Mouse (Mus musculus): ENCODE measurements around the gene Nupr1. TPM values are rescaled to one million over a fixed set of nuclear protein-coding genes. Genes with fewer than 3 reads are reported as not detected.
A peak's percentile ranks its signal among the peaks of the same experiment; 100 is the strongest.

Gene Nupr1
- polyA plus RNA-seq, 1 experiment from 2014 or later = 12.4 TPM

GRCm38 (mm10) chr7:126629915-126630314 lies 746 bp downstream of the Nupr1 start:
- no peak overlapping the region for H3K4me2 ChIP-seq (replicated peaks)
- H3K9ac ChIP-seq = no peak overlapping the region
- H3K9me3 ChIP-seq (ENCODE audit: control insufficient read depth, low read length) = no peaks in the 10 kb centered on the region
- ATAC-seq (ENCODE audit: low FRiP score) = no peak
- H3K4me1 ChIP-seq (replicated peaks; ENCODE audit: control insufficient read depth, insufficient read depth, low read length) = no peaks in the 10 kb centered on the region
- DNase-seq (ENCODE audit: low spot score) = no peak
- no peaks in the 10 kb centered on the region for H3K27me3 ChIP-seq (ENCODE audit: control insufficient read depth, insufficient read depth, low read length)
- WGBS = 28% methylated on average over 3 of the region's 3 CpGs
- no peak overlapping the region for H3K27ac ChIP-seq
- no peak overlapping the region for H3K4me3 ChIP-seq (replicated peaks; ENCODE audit: low read length)
- no peaks in the 10 kb centered on the region for H3K36me3 ChIP-seq (replicated peaks; ENCODE audit: control insufficient read depth, insufficient read depth)

GRCm38 (mm10) chr7:126628111-126628510 lies 2.5 kb downstream of the Nupr1 start:
- Histone ChIP-seq H3K4me2 (replicated peaks) (no peak overlapping the region), H3K9me3 (ENCODE audit: control insufficient read depth, low read length) (no peaks in the 10 kb centered on the region), H3K9ac (no peak overlapping the region), H3K36me3 (replicated peaks; ENCODE audit: control insufficient read depth, insufficient read depth) (no peaks in the 10 kb centered on the region), H3K27me3 (ENCODE audit: control insufficient read depth, insufficient read depth, low read length) (no peaks in the 10 kb centered on the region), H3K4me1 (replicated peaks; ENCODE audit: control insufficient read depth, insufficient read depth, low read length) (no peaks in the 10 kb centered on the region), H3K4me3 (replicated peaks; ENCODE audit: low read length) (no peak overlapping the region), H3K27ac (no peak overlapping the region)
- DNase-seq (ENCODE audit: low spot score) = no peak
- 83% methylated on average over 6 of the region's 6 CpGs for WGBS
- ATAC-seq (ENCODE audit: low FRiP score) = no peak

DNA sequence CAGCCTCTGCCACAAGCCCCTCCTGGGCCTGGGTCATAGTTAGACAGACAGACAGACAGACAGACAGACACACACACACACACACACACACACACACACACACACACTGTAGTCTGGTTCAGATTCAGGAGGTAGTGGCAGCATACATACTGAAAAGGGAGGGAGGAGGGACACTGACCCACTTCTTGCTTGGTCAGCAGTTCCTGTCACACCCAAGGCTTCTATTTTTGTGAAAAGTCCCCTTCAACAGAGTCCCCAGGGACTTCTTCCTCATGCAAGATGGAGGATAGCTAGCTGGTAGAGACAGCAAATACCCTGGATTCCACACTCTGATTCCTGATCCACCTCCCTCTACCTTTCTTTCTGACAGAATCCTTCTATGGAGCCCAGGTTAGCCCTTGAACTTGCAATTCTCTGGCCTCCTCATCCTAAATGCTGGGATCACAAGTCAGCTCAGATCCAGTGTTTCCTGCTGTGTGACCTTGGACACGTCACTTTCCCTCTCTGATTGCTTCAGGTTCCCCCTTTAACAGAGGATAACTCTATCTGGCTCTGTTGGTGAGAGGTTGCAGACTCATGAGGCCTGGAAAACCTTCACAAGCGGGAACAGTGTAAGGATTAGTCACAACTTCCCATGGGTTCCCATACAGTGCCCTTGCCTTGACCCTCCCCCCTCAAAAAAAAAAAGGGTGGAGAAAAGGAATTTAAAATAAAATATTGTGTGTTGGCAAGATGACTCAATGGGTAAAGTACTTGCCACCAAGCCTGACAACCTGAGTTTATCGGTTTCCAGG lies 4.7 kb downstream of the Nupr1 start:
- ATAC-seq (ENCODE audit: low FRiP score) = no peak
- Histone ChIP-seq H3K27ac (no peak overlapping the region), H3K4me3 (replicated peaks; ENCODE audit: low read length) (no peak overlapping the region), H3K4me1 (replicated peaks; ENCODE audit: control insufficient read depth, insufficient read depth, low read length) (no peaks in the 10 kb centered on the region), H3K4me2 (replicated peaks) (no peak overlapping the region), H3K9ac (no peak overlapping the region), H3K9me3 (ENCODE audit: control insufficient read depth, low read length) (no peaks in the 10 kb centered on the region), H3K36me3 (replicated peaks; ENCODE audit: control insufficient read depth, insufficient read depth) (no peaks in the 10 kb centered on the region), H3K27me3 (ENCODE audit: control insufficient read depth, insufficient read depth, low read length) (no peaks in the 10 kb centered on the region)
- no peak for DNase-seq (ENCODE audit: low spot score)
- WGBS = 88% methylated on average over 3 of the region's 3 CpGs

- no peak overlapping the region for H3K4me3 ChIP-seq (replicated peaks; ENCODE audit: low read length)
- H3K4me2 ChIP-seq (replicated peaks) = no peak overlapping the region
- H3K27ac ChIP-seq = no peak overlapping the region
- WGBS = 60% methylated on average over 6 of the region's 6 CpGs
- no peaks in the 10 kb centered on the region for H3K27me3 ChIP-seq (ENCODE audit: control insufficient read depth, insufficient read depth, low read length)
- H3K36me3 ChIP-seq (replicated peaks; ENCODE audit: control insufficient read depth, insufficient read depth) = no peaks in the 10 kb centered on the region
- H3K9ac ChIP-seq = no peak overlapping the region
- H3K4me1 ChIP-seq (replicated peaks; ENCODE audit: control insufficient read depth, insufficient read depth, low read length) = no peaks in the 10 kb centered on the region
- no peak for ATAC-seq (ENCODE audit: low FRiP score)
- no peaks in the 10 kb centered on the region for H3K9me3 ChIP-seq (ENCODE audit: control insufficient read depth, low read length)
- peak; percentile 29 for DNase-seq (ENCODE audit: low spot score)
Measured at GRCm38 (mm10) chr7:126625369-126625768, 5.3 kb downstream of the Nupr1 start.

- Histone ChIP-seq H3K9ac (no peak overlapping the region), H3K9me3 (ENCODE audit: control insufficient read depth, low read length) (no peaks in the 10 kb centered on the region), H3K4me2 (replicated peaks) (no peak overlapping the region), H3K4me3 (replicated peaks; ENCODE audit: low read length) (no peak overlapping the region), H3K36me3 (replicated peaks; ENCODE audit: control insufficient read depth, insufficient read depth) (no peaks in the 10 kb centered on the region), H3K4me1 (replicated peaks; ENCODE audit: control insufficient read depth, insufficient read depth, low read length) (no peaks in the 10 kb centered on the region), H3K27me3 (ENCODE audit: control insufficient read depth, insufficient read depth, low read length) (no peaks in the 10 kb centered on the region), H3K27ac (no peak overlapping the region)
- DNase-seq (ENCODE audit: low spot score) (no peak), ATAC-seq (ENCODE audit: low FRiP score) (no peak)
- WGBS = 72% methylated on average over 16 of the region's 16 CpGs
Measured at GRCm38 (mm10) chr7:126624774-126625173, 5.9 kb downstream of the Nupr1 start.

DNA sequence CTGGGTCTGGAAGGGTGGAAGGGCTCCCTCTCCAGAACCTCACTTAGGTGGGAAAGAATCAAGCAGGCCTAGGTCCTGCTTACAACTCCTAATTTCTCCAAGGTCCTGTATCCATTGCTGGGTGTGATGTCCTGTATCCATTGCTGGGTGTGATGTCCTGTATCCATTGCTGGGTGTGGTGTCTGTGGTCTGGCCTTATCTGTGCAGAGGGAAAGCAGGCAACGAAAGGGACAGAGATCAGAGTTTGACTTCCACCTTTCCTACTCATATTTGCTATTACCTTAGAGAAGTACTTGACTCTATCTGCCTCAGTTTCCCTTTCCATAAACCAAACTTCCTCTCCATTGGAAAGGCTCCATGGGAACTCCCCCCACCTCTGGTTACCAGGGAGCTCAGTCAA lies 7.3 kb downstream of the Nupr1 start:
- H3K27me3 ChIP-seq (ENCODE audit: control insufficient read depth, insufficient read depth, low read length) = no peaks in the 10 kb centered on the region
- WGBS = 95% methylated on average over 1 of the region's 1 CpGs
- no peak overlapping the region for H3K9ac ChIP-seq
- H3K4me3 ChIP-seq (replicated peaks; ENCODE audit: low read length) = no peak overlapping the region
- DNase-seq (ENCODE audit: low spot score) (no peak), ATAC-seq (ENCODE audit: low FRiP score) (no peak)
- H3K4me2 ChIP-seq (replicated peaks) = no peak overlapping the region
- H3K9me3 ChIP-seq (ENCODE audit: control insufficient read depth, low read length) = no peaks in the 10 kb centered on the region
- H3K36me3 ChIP-seq (replicated peaks; ENCODE audit: control insufficient read depth, insufficient read depth) = no peaks in the 10 kb centered on the region
- H3K4me1 ChIP-seq (replicated peaks; ENCODE audit: control insufficient read depth, insufficient read depth, low read length) = no peaks in the 10 kb centered on the region
- no peak overlapping the region for H3K27ac ChIP-seq

- no peaks in the 10 kb centered on the region for H3K36me3 ChIP-seq (replicated peaks; ENCODE audit: control insufficient read depth, insufficient read depth)
- no peak overlapping the region for H3K4me3 ChIP-seq (replicated peaks; ENCODE audit: low read length)
- no peaks in the 10 kb centered on the region for H3K4me1 ChIP-seq (replicated peaks; ENCODE audit: control insufficient read depth, insufficient read depth, low read length)
- no peak overlapping the region for H3K4me2 ChIP-seq (replicated peaks)
- no peak for ATAC-seq (ENCODE audit: low FRiP score)
- no peak for DNase-seq (ENCODE audit: low spot score)
- WGBS = 82% methylated on average over 9 of the region's 9 CpGs
- no peak overlapping the region for H3K9ac ChIP-seq
- no peaks in the 10 kb centered on the region for H3K27me3 ChIP-seq (ENCODE audit: control insufficient read depth, insufficient read depth, low read length)
- no peak overlapping the region for H3K27ac ChIP-seq
- H3K9me3 ChIP-seq (ENCODE audit: control insufficient read depth, low read length) = no peaks in the 10 kb centered on the region
Measured at GRCm38 (mm10) chr7:126621452-126622359, 9.0 kb downstream of the Nupr1 start.

- Histone ChIP-seq H3K9me3 (ENCODE audit: control insufficient read depth, low read length) (no peaks in the 10 kb centered on the region), H3K36me3 (replicated peaks; ENCODE audit: control insufficient read depth, insufficient read depth) (no peaks in the 10 kb centered on the region), H3K27ac (no peak overlapping the region), H3K4me2 (replicated peaks) (no peak overlapping the region), H3K4me1 (replicated peaks; ENCODE audit: control insufficient read depth, insufficient read depth, low read length) (no peaks in the 10 kb centered on the region), H3K4me3 (replicated peaks; ENCODE audit: low read length) (no peak overlapping the region), H3K27me3 (ENCODE audit: control insufficient read depth, insufficient read depth, low read length) (no peaks in the 10 kb centered on the region), H3K9ac (no peak overlapping the region)
- WGBS = 85% methylated on average over 10 of the region's 10 CpGs
- ATAC-seq (ENCODE audit: low FRiP score) = no peak
- DNase-seq (ENCODE audit: low spot score) = no peak
Measured at GRCm38 (mm10) chr7:126619559-126620275, 10.9 kb downstream of the Nupr1 start.

DNA sequence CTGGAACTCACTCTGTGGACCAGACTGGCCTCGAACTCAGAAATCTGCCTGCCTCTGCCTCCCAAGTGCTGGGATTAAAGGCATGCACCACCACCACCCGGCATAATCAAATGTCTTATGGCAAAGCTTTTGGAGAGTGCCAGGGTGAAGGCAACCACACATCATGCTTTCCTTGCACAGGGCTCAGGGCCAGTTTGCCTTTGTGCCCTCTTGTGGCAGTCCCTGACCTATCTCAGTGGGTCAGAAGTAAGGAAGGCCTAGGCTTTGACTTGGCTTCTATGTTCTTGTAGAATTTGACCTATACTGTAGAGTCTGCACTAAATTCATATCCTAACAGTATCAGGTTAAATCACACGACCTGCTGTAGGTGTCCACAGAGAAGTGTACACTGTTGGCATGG lies 14.0 kb downstream of the Nupr1 start:
- H3K27me3 ChIP-seq (ENCODE audit: control insufficient read depth, insufficient read depth, low read length) = no peaks in the 10 kb centered on the region
- DNase-seq (ENCODE audit: low spot score) (no peak), ATAC-seq (ENCODE audit: low FRiP score) (no peak)
- H3K36me3 ChIP-seq (replicated peaks; ENCODE audit: control insufficient read depth, insufficient read depth) = no peaks in the 10 kb centered on the region
- no peak overlapping the region for H3K27ac ChIP-seq
- no peak overlapping the region for H3K4me3 ChIP-seq (replicated peaks; ENCODE audit: low read length)
- H3K9me3 ChIP-seq (ENCODE audit: control insufficient read depth, low read length) = no peaks in the 10 kb centered on the region
- 75% methylated on average over 3 of the region's 3 CpGs for WGBS
- H3K4me1 ChIP-seq (replicated peaks; ENCODE audit: control insufficient read depth, insufficient read depth, low read length) = no peaks in the 10 kb centered on the region
- no peak overlapping the region for H3K9ac ChIP-seq
- no peak overlapping the region for H3K4me2 ChIP-seq (replicated peaks)

Data from hindbrain, embryonic 14.5 days (tissue).